Mouse (Mus musculus): ENCODE results near the gene Hoxc9. TPM values are rescaled to one million over a fixed set of nuclear protein-coding genes. Genes with fewer than 3 reads are reported as not detected.

The Hoxc9 gene
- polyA plus RNA-seq, 1 experiment from 2014 or later: not detected

DNA sequence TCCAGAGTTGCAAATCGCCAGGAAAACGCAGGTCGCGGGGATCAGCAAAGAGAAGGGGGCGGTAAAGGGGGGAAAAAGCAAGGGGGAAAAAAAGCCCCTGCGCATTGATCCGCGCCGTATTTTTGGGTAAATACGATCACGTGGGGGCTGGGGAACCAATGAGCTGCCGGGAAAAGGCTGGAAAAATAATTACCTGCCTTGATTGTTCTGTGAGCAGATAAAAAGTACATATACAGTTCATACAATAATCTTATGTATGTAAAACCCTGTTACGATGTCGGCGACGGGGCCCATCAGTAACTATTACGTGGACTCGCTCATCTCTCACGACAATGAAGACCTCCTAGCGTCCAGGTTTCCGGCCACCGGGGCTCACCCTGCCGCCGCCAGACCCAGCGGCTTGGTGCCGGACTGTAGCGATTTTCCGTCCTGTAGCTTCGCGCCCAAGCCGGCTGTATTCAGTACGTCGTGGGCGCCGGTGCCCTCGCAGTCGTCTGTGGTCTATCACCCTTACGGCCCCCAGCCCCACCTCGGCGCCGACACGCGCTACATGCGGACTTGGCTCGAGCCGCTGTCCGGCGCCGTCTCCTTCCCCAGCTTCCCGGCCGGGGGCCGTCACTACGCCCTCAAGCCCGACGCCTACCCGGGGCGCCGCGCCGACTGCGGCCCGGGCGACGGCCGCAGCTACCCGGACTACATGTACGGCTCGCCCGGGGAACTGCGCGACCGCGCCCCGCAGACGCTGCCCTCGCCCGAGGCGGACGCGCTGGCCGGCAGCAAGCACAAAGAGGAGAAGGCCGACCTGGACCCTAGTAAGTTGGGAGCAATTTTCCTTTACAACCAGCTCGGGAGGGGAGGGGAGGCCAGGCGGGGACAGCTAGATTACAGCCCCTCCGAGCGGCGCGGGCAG, 5.4 kb downstream of the Hoxc9 start:
- Histone ChIP-seq H3K9me3 (no peaks in the 10 kb centered on the region), H3K9ac (no peak overlapping the region), H3K4me3 (peak overlapping the region; percentile 13; the same call in 1 of the 2 replicates), H3K36me3 (no peaks in the 10 kb centered on the region), H3K27me3 (peaks cover 100% of the 10 kb centered on the region), H3K4me1 (0 out of 2 replicates have a peak, but pooled peaks cover 3% of the 10 kb centered on the region), H3K27ac (no peak overlapping the region), H3K4me2 (replicated peaks) (peak overlapping the region; percentile 11)
- ATAC-seq (ENCODE audit: insufficient number of reproducible peaks, insufficient read depth, low FRiP score, low TSS enrichment): no peak
- WGBS: under 1% methylated on average over 88 of the region's 88 CpGs

DNA sequence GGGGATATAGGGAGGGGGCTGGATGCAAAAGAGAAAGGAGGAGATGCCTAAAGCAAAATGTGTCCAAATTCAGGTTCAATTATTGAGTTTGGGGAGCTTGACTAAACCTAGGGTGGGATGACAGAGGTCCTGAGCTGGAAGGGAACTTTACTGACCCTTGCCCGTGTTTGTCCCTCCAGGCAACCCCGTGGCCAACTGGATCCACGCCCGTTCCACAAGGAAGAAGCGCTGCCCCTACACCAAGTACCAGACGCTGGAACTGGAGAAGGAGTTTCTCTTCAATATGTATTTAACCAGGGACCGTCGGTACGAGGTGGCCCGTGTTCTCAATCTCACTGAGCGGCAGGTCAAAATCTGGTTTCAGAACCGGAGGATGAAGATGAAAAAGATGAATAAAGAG, 7.5 kb downstream of the Hoxc9 start:
- Histone ChIP-seq H3K27me3 (peaks cover 100% of the 10 kb centered on the region), H3K4me1 (0 out of 2 replicates have a peak, but pooled peaks cover 3% of the 10 kb centered on the region), H3K36me3 (no peaks in the 10 kb centered on the region), H3K27ac (no peak overlapping the region), H3K9me3 (no peaks in the 10 kb centered on the region), H3K9ac (no peak overlapping the region), H3K4me2 (replicated peaks) (no peak overlapping the region), H3K4me3 (no peak overlapping the region)
- WGBS: 1% methylated on average over 12 of the region's 12 CpGs
- no peak for ATAC-seq (ENCODE audit: insufficient number of reproducible peaks, insufficient read depth, low FRiP score, low TSS enrichment)

GRCm38 (mm10) chr15:102984521-102984920, 8.3 kb downstream of the Hoxc9 start:
- H3K27ac ChIP-seq: no peak overlapping the region
- peaks cover 100% of the 10 kb centered on the region for H3K27me3 ChIP-seq
- no peaks in the 10 kb centered on the region for H3K9me3 ChIP-seq
- no peaks in the 10 kb centered on the region for H3K36me3 ChIP-seq
- ATAC-seq (ENCODE audit: insufficient number of reproducible peaks, insufficient read depth, low FRiP score, low TSS enrichment): no peak
- H3K4me2 ChIP-seq (replicated peaks): no peak overlapping the region
- H3K4me3 ChIP-seq: no peak overlapping the region
- WGBS: 1% methylated on average over 10 of the region's 10 CpGs
- 0 out of 2 replicates have a peak, but pooled peaks cover 3% of the 10 kb centered on the region for H3K4me1 ChIP-seq
- no peak overlapping the region for H3K9ac ChIP-seq

DNA sequence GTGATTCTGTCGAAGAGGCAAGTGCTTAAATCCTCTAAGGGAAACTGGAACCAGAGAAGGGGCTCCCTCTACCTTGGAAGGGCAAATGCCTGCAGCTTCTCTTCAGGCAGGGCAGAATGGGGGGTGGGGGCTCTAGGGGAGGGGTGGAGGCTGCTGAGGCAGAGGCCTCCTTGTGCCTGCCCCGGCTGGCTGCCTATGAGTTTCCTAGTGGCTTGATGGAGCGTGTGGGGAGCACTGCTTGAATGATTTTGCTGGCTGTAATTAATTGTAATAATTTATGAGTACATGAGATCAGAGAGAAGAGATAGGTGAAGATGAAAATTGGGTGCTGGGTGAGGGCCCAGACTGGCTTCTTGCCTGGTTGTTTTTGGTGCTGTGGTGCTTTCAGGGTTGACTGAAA, 8.7 kb downstream of the Hoxc9 start:
- no peak overlapping the region for H3K4me3 ChIP-seq
- no peak for ATAC-seq (ENCODE audit: insufficient number of reproducible peaks, insufficient read depth, low FRiP score, low TSS enrichment)

GRCm38 (mm10) chr15:102987124-102987833, 11.0 kb downstream of the Hoxc9 start:
- Histone ChIP-seq H3K27ac (no peak overlapping the region), H3K27me3 (peaks cover 100% of the 10 kb centered on the region), H3K4me3 (no peak overlapping the region), H3K9me3 (no peaks in the 10 kb centered on the region), H3K4me2 (replicated peaks) (no peak overlapping the region), H3K4me1 (0 out of 2 replicates have a peak, but pooled peaks cover 4% of the 10 kb centered on the region), H3K9ac (no peak overlapping the region), H3K36me3 (no peaks in the 10 kb centered on the region)
- no peak for ATAC-seq (ENCODE audit: insufficient number of reproducible peaks, insufficient read depth, low FRiP score, low TSS enrichment)
- 2% methylated on average over 21 of the region's 21 CpGs for WGBS

More for the DNA sequence above, 8.7 kb downstream of the Hoxc9 start:
- Histone ChIP-seq H3K9ac (no peak overlapping the region), H3K27me3 (peaks cover 100% of the 10 kb centered on the region), H3K27ac (no peak overlapping the region), H3K36me3 (no peaks in the 10 kb centered on the region), H3K9me3 (no peaks in the 10 kb centered on the region), H3K4me1 (0 out of 2 replicates have a peak, but pooled peaks cover 3% of the 10 kb centered on the region), H3K4me2 (replicated peaks) (no peak overlapping the region)
- WGBS: 1% methylated on average over 3 of the region's 3 CpGs

GRCm38 (mm10) chr15:102988078-102988477, 11.8 kb downstream of the Hoxc9 start:
- no peaks in the 10 kb centered on the region for H3K36me3 ChIP-seq
- 0 out of 2 replicates have a peak, but pooled peaks cover 4% of the 10 kb centered on the region for H3K4me1 ChIP-seq
- ATAC-seq (ENCODE audit: insufficient number of reproducible peaks, insufficient read depth, low FRiP score, low TSS enrichment): no peak
- no peaks in the 10 kb centered on the region for H3K9me3 ChIP-seq
- H3K4me2 ChIP-seq (replicated peaks): no peak overlapping the region
- H3K27ac ChIP-seq: no peak overlapping the region
- H3K9ac ChIP-seq: no peak overlapping the region
- peaks cover 100% of the 10 kb centered on the region for H3K27me3 ChIP-seq
- H3K4me3 ChIP-seq: no peak overlapping the region
- WGBS: 13% methylated on average over 5 of the region's 5 CpGs

- Histone ChIP-seq H3K9me3 (no peaks in the 10 kb centered on the region), H3K36me3 (no peaks in the 10 kb centered on the region), H3K4me2 (replicated peaks) (no peak within 1 kb of the TSS), H3K9ac (no peak within 1 kb of the TSS), H3K27ac (no peak within 1 kb of the TSS), H3K4me3 (no peak within 1 kb of the TSS), H3K4me1 (0 out of 2 replicates have a peak, but pooled peaks cover 4% of the 10 kb centered on the region), H3K27me3 (peaks cover 98% of the 10 kb centered on the region)
- WGBS: 2% methylated on average over 52 of the region's 69 CpGs
- ATAC-seq (ENCODE audit: insufficient number of reproducible peaks, insufficient read depth, low FRiP score, low TSS enrichment): no peak
Observed at GRCm38 (mm10) chr15:102990461-102991397, 14.5 kb downstream of the Hoxc9 start, which contains the start of gene Hoxc8. Gene Hoxc8 (plus strand): TSS chr15:102990607.

DNA sequence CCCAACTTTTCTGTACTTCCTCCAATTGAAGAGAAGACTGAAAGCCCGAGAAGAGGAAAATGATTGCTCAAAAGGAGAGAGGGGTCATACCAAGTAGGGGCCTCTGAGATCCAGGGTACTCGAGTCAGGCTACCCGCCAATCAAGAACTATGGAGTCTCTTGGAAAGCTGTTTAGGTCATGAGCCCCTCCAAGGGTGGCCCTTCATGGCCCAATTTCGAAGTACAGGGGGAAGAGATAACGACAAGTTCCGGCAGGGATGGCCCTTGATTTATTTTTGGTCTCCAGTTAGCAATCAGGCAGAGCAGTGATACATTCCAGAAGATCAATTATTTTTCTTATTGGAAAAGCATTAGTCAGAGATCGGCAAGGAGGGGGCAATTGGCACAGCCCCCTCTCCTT, 15.5 kb downstream of the Hoxc9 start:
- H3K4me3 ChIP-seq: no peak overlapping the region
- 0 out of 2 replicates have a peak, but pooled peaks cover 4% of the 10 kb centered on the region for H3K4me1 ChIP-seq
- no peak for ATAC-seq (ENCODE audit: insufficient number of reproducible peaks, insufficient read depth, low FRiP score, low TSS enrichment)

DNA sequence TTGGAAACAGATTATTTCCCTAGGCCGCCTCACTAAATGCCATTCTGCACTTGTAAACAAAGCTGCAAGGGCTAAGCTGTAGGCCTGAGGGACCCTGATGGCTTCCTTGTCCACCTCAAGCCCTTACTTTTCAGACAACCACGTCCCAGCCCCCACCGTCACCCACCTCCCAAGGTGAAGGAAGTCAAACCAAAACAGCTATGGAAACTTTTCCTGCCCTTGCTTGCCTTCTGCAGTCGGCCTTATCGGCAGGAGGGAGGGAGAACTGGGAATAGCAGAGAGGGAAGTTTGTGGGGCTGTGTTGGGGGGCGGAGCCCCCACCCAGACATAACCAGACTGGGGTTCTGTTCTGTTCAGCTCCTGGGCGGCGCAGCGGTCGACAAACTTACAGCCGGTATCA, 16.0 kb downstream of the Hoxc9 start:
- H3K27me3 ChIP-seq: peaks cover 96% of the 10 kb centered on the region
- H3K9ac ChIP-seq: no peak overlapping the region
- H3K36me3 ChIP-seq: no peaks in the 10 kb centered on the region
- WGBS: 1% methylated on average over 11 of the region's 11 CpGs
- H3K9me3 ChIP-seq: no peaks in the 10 kb centered on the region
- no peak for ATAC-seq (ENCODE audit: insufficient number of reproducible peaks, insufficient read depth, low FRiP score, low TSS enrichment)
- no peak overlapping the region for H3K27ac ChIP-seq
- H3K4me3 ChIP-seq: no peak overlapping the region
- 0 out of 2 replicates have a peak, but pooled peaks cover 4% of the 10 kb centered on the region for H3K4me1 ChIP-seq
- no peak overlapping the region for H3K4me2 ChIP-seq (replicated peaks)

More for the DNA sequence above, 15.5 kb downstream of the Hoxc9 start:
- no peaks in the 10 kb centered on the region for H3K9me3 ChIP-seq
- no peak overlapping the region for H3K9ac ChIP-seq
- H3K27me3 ChIP-seq: peaks cover 98% of the 10 kb centered on the region
- under 1% methylated on average over 7 of the region's 7 CpGs for WGBS
- H3K4me2 ChIP-seq (replicated peaks): no peak overlapping the region
- no peak overlapping the region for H3K27ac ChIP-seq
- H3K36me3 ChIP-seq: no peaks in the 10 kb centered on the region

DNA sequence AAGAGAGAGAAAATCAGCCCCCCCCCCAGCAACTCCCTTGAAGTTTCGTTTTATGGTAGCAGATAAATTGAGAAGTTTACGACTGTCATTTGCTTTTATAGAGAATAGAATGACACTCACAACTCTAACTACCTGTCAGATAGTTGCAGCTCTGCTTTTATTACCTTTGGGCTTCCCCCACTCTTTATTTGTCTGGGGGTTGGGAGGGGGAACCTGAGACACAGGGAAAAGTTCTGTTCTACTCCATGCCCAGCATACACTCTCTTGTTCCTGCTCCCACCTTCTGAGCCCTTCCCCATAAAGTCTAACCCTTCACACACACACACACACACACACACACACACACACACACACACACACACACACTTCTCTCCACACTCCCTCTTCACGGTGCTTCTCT, 16.6 kb downstream of the Hoxc9 start:
- Histone ChIP-seq H3K27me3 (peaks cover 96% of the 10 kb centered on the region), H3K9ac (no peak overlapping the region), H3K4me3 (no peak overlapping the region), H3K9me3 (no peaks in the 10 kb centered on the region), H3K36me3 (no peaks in the 10 kb centered on the region), H3K4me2 (replicated peaks) (no peak overlapping the region), H3K4me1 (0 out of 2 replicates have a peak, but pooled peaks cover 4% of the 10 kb centered on the region), H3K27ac (no peak overlapping the region)
- no peak for ATAC-seq (ENCODE audit: insufficient number of reproducible peaks, insufficient read depth, low FRiP score, low TSS enrichment)
- WGBS: 7% methylated on average over 3 of the region's 3 CpGs

DNA sequence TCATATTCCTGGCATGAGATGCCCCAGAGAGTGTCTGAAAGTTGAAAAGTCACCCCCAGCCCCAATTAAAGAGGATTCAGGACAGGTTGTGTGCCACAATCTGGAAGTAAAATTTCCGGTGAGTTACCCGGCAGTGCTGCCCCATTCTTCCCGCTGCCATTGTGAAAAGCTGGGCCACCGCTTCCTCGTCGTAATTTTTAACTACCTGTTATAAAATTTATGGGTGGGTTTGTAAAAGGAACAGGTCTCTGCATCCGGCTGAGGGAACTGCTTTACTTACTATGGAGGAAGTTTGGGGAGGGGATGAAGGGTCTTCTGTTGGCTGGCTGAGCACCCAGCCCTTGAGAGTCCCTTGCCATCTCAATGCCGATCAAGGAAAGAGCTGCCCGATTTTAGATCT, 20.3 kb downstream of the Hoxc9 start:
- no peak overlapping the region for H3K4me2 ChIP-seq (replicated peaks)
- H3K9ac ChIP-seq: no peak overlapping the region
- ATAC-seq (ENCODE audit: insufficient number of reproducible peaks, insufficient read depth, low FRiP score, low TSS enrichment): no peak
- peaks cover 11% of the 10 kb centered on the region for H3K4me1 ChIP-seq
- H3K36me3 ChIP-seq: no peaks in the 10 kb centered on the region
- H3K9me3 ChIP-seq: no peaks in the 10 kb centered on the region
- H3K27me3 ChIP-seq: peaks cover 96% of the 10 kb centered on the region
- no peak overlapping the region for H3K27ac ChIP-seq
- H3K4me3 ChIP-seq: no peak overlapping the region
- WGBS: 2% methylated on average over 9 of the region's 9 CpGs

Data from embryonic facial prominence, embryonic 12.5 days (tissue).